Mouse (Mus musculus) heart, embryonic 14.5 days (tissue): Measurements from ENCODE around the gene Rreb1. TPM values are rescaled to one million over a fixed set of nuclear protein-coding genes. Genes with fewer than 3 reads are reported as not detected.

Experiments
- ATAC-seq: fragments of 200-750 bp; cut with Nextera tagmentation; 2 replicates; pipeline ENCODE4 v1.8.0; 2017; ENCODE audit warnings: low read depth, moderate TSS enrichment; ENCODE audit not compliant: insufficient number of reproducible peaks, insufficient read depth, low FRiP score
- H3K27ac ChIP-seq, 2 experiments: fragments of 200-500 bp in 1 of 2; fragments of 300-500 bp in 1 of 2; sonication (generic) in 1 of 2; replicated peaks in 1 of 2; 2 replicates each; pipeline ENCODE4 v1.5.1; 2012 to 2014; ENCODE audit warnings: low read depth in 2 of 2, low read length in 2 of 2, control low read depth in 1 of 2, mild to moderate bottlenecking in 1 of 2, mixed read lengths in 1 of 2; ENCODE audit not compliant: control insufficient read depth in 1 of 2, insufficient read depth in 1 of 2
- H3K27me3 ChIP-seq: fragments of 300-500 bp; sonication (generic); 2 replicates; pipeline ENCODE4 v1.6.1; 2014; ENCODE audit warnings: mild to moderate bottlenecking, low read length, control low read depth; ENCODE audit not compliant: control insufficient read depth, insufficient read depth
- H3K36me3 ChIP-seq: fragments of 300-500 bp; sonication (generic); 2 replicates; pipeline ENCODE4 v1.6.1; 2014; ENCODE audit warnings: mild to moderate bottlenecking, control low read depth, low read length, mixed read lengths; ENCODE audit not compliant: control insufficient read depth, insufficient read depth
- H3K4me1 ChIP-seq, 2 experiments: fragments of 200-500 bp in 1 of 2; fragments of 300-500 bp in 1 of 2; sonication (generic) in 1 of 2; 2 replicates each; pipeline ENCODE4 v1.6.1; 2012 to 2014; ENCODE audit warnings: low read length in 2 of 2, control low read depth in 1 of 2, mixed read lengths in 1 of 2; ENCODE audit not compliant: control insufficient read depth in 2 of 2, insufficient read depth in 2 of 2
- H3K4me2 ChIP-seq: fragments of 300-500 bp; sonication (generic); 2 replicates; pipeline ENCODE4 v1.6.1; 2014; ENCODE audit warnings: mild to moderate bottlenecking, low read length
- H3K4me3 ChIP-seq, 2 experiments: fragments of 200-500 bp in 1 of 2; fragments of 300-500 bp in 1 of 2; sonication (generic) in 1 of 2; 2 replicates each; pipeline ENCODE4 v1.5.1; 2012 to 2014; ENCODE audit warnings: low read length in 2 of 2, mild to moderate bottlenecking in 2 of 2, control low read depth in 1 of 2, low read depth in 1 of 2, moderate library complexity in 1 of 2; ENCODE audit not compliant: control insufficient read depth in 1 of 2, insufficient read depth in 1 of 2
- H3K9ac ChIP-seq: fragments of 300-500 bp; sonication (generic); 2 replicates; pipeline ENCODE4 v1.6.1; 2014; ENCODE audit warnings: mild to moderate bottlenecking, low read length
- H3K9me3 ChIP-seq: fragments of 300-500 bp; sonication (generic); 2 replicates; pipeline ENCODE4 v1.6.1; 2016; ENCODE audit warnings: low read length, control low read depth; ENCODE audit not compliant: control insufficient read depth
- WGBS: fragments of 180-500 bp; shearing (Covaris S2); extraction: QIAGEN DNeasy Blood & Tissue Kit; methylation state at CpG from one replicate; pipeline ENCODE4 v1.1.7; 2014; 5-methylcytosine and 5-hydroxymethylcytosine counted together
- polyA plus RNA-seq: library from polyadenylated mRNA; unstranded; fragments of >200 nt; fragmentation: Nextera tagmentation; extraction: Ambion mirVana; gene quantifications from 2 replicates; pipeline ENCODE4 v1.2.1, GENCODE M21; 2014

The Rreb1 gene
- polyA plus RNA-seq, 1 experiment from 2014 or later: 17.8 TPM

GRCm38 (mm10) chr13:37940649-37941048, 162.4 kb downstream of the Rreb1 start:
- no peaks in the 10 kb centered on the region for H3K9me3 ChIP-seq
- 76% methylated on average over 5 of the region's 5 CpGs for WGBS
- H3K27ac ChIP-seq: no peak overlapping the region
- peaks cover 7 to 18% of the 10 kb centered on the region in 2 experiments; a peak in 3 of 4 replicates for H3K4me1 ChIP-seq
- no peak overlapping the region for H3K4me3 ChIP-seq
- ATAC-seq: no peak
- peaks cover 52% of the 10 kb centered on the region for H3K36me3 ChIP-seq
- H3K27me3 ChIP-seq: no peaks in the 10 kb centered on the region
- no peak overlapping the region for H3K9ac ChIP-seq
- no peak overlapping the region for H3K4me2 ChIP-seq

GRCm38 (mm10) chr13:37941138-37941645, 163.0 kb downstream of the Rreb1 start:
- Histone ChIP-seq H3K4me1 (peaks cover 8 to 21% of the 10 kb centered on the region in 2 experiments; a peak in 3 of 4 replicates), H3K4me2 (no peak overlapping the region), H3K9me3 (no peaks in the 10 kb centered on the region), H3K9ac (no peak overlapping the region), H3K27ac (no peak overlapping the region), H3K4me3 (no peak overlapping the region), H3K27me3 (no peaks in the 10 kb centered on the region), H3K36me3 (peaks cover 48% of the 10 kb centered on the region)
- 86% methylated on average over 5 of the region's 5 CpGs for WGBS
- ATAC-seq: no peak

- ATAC-seq: no peak
- no peak overlapping the region for H3K4me3 ChIP-seq
- H3K9me3 ChIP-seq: no peaks in the 10 kb centered on the region
- H3K4me1 ChIP-seq: peaks cover 11 to 26% of the 10 kb centered on the region in 2 experiments; a peak in 3 of 4 replicates
- WGBS: 75% methylated on average over 17 of the region's 17 CpGs
- no peak overlapping the region for H3K9ac ChIP-seq
- no peak overlapping the region for H3K4me2 ChIP-seq
- H3K27me3 ChIP-seq: no peaks in the 10 kb centered on the region
- H3K36me3 ChIP-seq: peaks cover 45% of the 10 kb centered on the region
- no peak overlapping the region for H3K27ac ChIP-seq
Measured at GRCm38 (mm10) chr13:37941950-37942886, 164.0 kb downstream of the Rreb1 start.

GRCm38 (mm10) chr13:37942887-37943331, 164.7 kb downstream of the Rreb1 start:
- Histone ChIP-seq H3K36me3 (peaks cover 50% of the 10 kb centered on the region), H3K4me3 (no peak overlapping the region), H3K9ac (no peak overlapping the region), H3K9me3 (no peaks in the 10 kb centered on the region), H3K27me3 (no peaks in the 10 kb centered on the region), H3K4me2 (no peak overlapping the region), H3K27ac (no peak overlapping the region), H3K4me1 (peaks cover 11 to 26% of the 10 kb centered on the region in 2 experiments; a peak in 3 of 4 replicates)
- 84% methylated on average over 4 of the region's 4 CpGs for WGBS
- ATAC-seq: no peak

DNA sequence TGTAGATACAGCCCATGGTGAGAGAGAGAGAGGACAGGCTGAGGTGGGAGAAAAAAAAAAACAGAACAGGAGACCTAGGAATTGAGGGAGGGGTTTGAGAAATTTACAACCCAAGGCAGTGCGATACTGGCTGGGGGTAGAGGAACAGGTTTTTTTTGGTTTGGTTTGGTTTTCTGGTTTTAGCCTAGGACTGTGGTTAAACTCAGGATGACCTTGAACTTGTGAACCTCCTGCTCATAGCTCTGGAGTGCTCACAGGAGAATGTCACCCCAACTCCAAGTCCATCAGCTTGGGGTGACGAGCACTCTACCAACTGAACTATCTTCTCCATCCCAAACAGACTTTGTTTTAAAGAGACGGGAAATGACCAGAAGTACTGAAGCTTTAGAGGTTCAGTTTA, 165.3 kb downstream of the Rreb1 start:
- Histone ChIP-seq H3K4me1 (peaks cover 11 to 26% of the 10 kb centered on the region in 2 experiments; a peak in 3 of 4 replicates), H3K9me3 (no peaks in the 10 kb centered on the region), H3K27me3 (no peaks in the 10 kb centered on the region), H3K36me3 (peaks cover 52% of the 10 kb centered on the region), H3K9ac (no peak overlapping the region), H3K4me3 (no peak overlapping the region), H3K4me2 (no peak overlapping the region), H3K27ac (no peak overlapping the region)
- whole genome bisulfite sequencing: 86% methylated on average over 3 of the region's 3 CpGs
- no peak for ATAC-seq

GRCm38 (mm10) chr13:37944306-37944705, 166.1 kb downstream of the Rreb1 start:
- Histone ChIP-seq H3K27ac (no peak overlapping the region), H3K9me3 (no peaks in the 10 kb centered on the region), H3K4me3 (no peak overlapping the region), H3K4me1 (peaks cover 11 to 26% of the 10 kb centered on the region in 2 experiments; a peak in 3 of 4 replicates), H3K4me2 (no peak overlapping the region), H3K36me3 (peaks cover 52% of the 10 kb centered on the region), H3K9ac (no peak overlapping the region), H3K27me3 (no peaks in the 10 kb centered on the region)
- ATAC-seq: no peak
- WGBS: 71% methylated on average over 1 of the region's 1 CpGs

DNA sequence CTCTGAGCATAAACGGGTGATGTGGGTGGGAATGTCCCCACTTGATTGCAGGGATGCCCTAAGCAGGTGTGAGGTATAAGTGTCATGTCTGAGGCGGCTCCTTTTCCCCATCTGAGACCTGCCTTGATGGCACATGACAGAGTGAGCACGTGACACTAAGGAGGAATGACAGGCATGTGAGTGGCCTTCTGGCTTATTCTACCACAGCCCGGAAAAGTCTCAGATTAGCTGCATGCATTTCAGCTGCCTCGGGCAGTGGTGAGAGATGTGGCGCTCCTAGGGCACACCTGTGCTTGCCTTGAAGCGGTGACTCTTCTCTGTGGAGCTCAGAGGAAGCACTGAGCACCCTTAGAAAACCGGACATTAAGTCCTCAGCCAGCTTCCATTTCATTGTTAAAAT, 167.2 kb downstream of the Rreb1 start:
- Histone ChIP-seq H3K27ac (no peak overlapping the region), H3K9me3 (no peaks in the 10 kb centered on the region), H3K27me3 (no peaks in the 10 kb centered on the region), H3K4me3 (no peak overlapping the region), H3K9ac (peak overlapping the region; percentile 21; the same call in 1 of the 2 replicates), H3K4me1 (peaks cover 11 to 26% of the 10 kb centered on the region in 2 experiments; a peak in 3 of 4 replicates), H3K4me2 (no peak overlapping the region), H3K36me3 (peaks cover 56% of the 10 kb centered on the region)
- 42% methylated on average over 8 of the region's 8 CpGs for WGBS
- peak; percentile 48; the same call in 1 of the 2 replicates for ATAC-seq
